Mouse (Mus musculus): Measurements from ENCODE around the gene Atp2b1.

DNA sequence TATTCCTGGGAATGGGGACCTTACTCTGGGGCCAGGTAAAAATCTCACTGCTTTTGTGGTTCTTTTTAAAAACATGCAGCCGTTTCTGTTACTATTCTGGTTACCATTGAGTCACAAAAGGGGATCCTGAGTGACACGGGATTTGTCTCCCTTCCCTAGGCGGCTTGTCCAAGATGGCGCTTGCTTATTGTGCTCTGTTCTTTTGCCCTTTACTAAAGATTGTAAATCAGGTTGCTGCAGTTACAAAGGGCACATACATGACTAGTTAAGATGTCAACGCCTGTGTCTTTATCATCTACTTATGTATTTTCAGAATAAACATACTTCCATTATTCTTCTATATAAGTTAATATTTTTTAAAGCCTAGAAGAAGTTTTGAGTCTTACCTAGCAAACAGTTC lies 102.8 kb downstream of the Atp2b1 start:
- TF ChIP-seq GATA1 (IDR thresholded peaks at IDR 0.05; ENCODE audit: borderline replicate concordance, low read length) (no peak), POLR2AphosphoS5 (IDR thresholded peaks at IDR 0.05; ENCODE audit: insufficient replicate concordance, low read depth, low read length) (no peak)
